Mouse (Mus musculus): ENCODE results near the gene Fam198b.

The Fam198b gene

DNA sequence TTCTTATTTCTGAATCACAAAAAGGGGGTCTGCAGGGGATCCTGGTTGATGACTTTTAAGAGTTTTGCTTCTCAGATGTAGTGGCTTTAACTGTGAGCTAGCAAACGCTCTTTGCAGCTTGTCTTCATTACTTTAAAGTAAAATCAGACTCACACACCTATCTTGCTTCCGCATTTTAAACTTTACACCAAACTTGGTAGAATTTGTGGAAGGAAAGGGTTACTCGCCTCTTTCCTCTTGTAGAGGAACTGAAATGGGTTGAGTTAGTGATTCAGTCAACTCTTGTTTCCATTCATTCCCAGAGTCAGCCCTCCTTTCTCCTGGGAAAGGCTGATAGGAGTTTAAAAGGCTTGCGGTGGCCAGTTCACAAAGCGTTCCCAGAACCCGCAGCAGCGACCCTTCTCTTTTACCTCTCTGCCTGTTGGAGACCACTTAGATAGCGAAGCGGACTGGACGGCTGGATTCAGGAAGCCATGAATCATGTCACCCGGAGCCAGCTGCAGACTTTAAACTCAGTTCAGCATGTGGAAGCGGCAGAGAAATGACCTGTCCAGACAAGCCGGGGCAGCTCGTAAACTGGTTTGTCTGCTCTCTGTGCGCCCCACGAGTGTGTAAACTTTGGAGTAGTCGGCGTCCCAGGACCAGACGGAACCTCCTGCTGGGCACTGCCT, 1.5 kb downstream of the Fam198b start:
- peak; percentile 63 to 66 for DNase-seq (ENCODE audit: low spot score in 2 of 2)

GRCm38 (mm10) chr3:79886357-79887091, 2.2 kb downstream of the Fam198b start:
- DNase-seq (ENCODE audit: low spot score in 2 of 2) = peak in 1 of 2 experiments; percentile 60

GRCm38 (mm10) chr3:79887161-79887855, 3.0 kb downstream of the Fam198b start:
- DNase-seq (ENCODE audit: low spot score in 2 of 2) = no peak

GRCm38 (mm10) chr3:79887966-79888365, 3.6 kb downstream of the Fam198b start:
- no peak for DNase-seq (ENCODE audit: low spot score in 2 of 2)

- DNase-seq (ENCODE audit: low spot score in 2 of 2) = no peak
These were observed 13.4 kb downstream of the Fam198b start for GRCm38 (mm10) chr3:79897534-79898370.

DNA sequence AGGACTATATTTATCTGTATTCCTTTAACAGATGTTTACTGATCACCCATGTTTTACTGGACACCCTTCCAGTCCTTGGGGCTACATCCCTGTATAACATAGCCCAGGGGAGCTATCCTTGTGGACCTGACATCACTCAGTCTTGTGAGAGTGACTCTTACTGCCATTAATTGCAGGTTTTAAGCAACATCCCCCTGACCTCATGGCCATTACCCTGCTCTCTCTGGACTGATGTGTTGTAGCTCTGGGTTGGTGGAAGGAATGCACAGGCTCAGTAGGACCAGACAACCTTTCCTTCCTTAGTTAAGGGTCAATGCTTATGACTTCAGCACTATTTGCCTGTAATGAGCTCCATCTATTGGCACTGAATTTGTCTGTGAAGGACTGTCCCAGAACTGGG, 14.2 kb downstream of the Fam198b start:
- no peak for DNase-seq (ENCODE audit: low spot score in 2 of 2)

GRCm38 (mm10) chr3:79899906-79900305, 15.6 kb downstream of the Fam198b start:
- DNase-seq (ENCODE audit: low spot score in 2 of 2) = no peak

- DNase-seq (ENCODE audit: low spot score in 2 of 2) = no peak
These were observed 16.2 kb downstream of the Fam198b start for GRCm38 (mm10) chr3:79900502-79900901.

DNA sequence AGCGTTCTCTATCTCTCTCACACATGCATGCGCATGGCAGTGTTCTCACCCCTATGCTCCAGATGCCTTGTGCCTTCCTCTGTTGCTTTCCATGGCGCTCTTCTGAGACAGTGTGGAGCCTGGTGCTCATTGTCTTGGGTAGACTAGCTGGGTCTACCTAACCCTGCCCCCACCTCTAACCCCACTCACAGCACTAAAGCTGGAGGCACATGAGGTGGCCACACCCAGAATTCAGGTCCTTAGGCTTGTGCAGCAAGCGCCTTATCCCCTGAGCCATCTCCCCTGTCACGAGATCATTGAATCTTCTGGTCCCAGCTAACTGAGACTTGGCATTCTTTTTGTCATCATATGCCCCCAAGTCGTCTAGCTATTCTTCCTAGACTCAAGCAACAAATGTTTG, 17.0 kb downstream of the Fam198b start:
- no peak for DNase-seq (ENCODE audit: low spot score in 2 of 2)

GRCm38 (mm10) chr3:79901734-79902133, 17.4 kb downstream of the Fam198b start:
- no peak for DNase-seq (ENCODE audit: low spot score in 2 of 2)

- no peak for DNase-seq (ENCODE audit: low spot score in 2 of 2)
These were observed 19.5 kb downstream of the Fam198b start for GRCm38 (mm10) chr3:79903803-79904202.

GRCm38 (mm10) chr3:79904238-79904757, 20.0 kb downstream of the Fam198b start:
- no peak for DNase-seq (ENCODE audit: low spot score in 2 of 2)

DNA sequence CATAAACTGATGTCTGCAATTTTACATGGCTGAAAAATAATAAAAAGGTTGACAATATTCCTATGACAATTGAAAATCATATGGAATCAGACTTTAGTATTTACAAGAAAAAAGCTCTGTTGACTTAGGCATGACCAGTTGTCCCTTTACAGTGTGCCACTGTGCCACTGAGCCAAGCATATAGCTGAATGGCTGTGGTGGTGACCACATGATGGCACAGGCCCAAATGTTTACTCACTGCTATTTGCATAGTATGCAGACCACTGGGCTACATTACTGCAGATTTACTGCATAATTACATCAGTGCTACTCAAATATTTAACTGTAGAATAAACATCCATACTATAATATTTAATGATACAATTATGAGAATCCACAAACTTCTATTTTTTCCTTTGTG, 21.1 kb downstream of the Fam198b start:
- no peak for DNase-seq (ENCODE audit: low spot score in 2 of 2)

DNA sequence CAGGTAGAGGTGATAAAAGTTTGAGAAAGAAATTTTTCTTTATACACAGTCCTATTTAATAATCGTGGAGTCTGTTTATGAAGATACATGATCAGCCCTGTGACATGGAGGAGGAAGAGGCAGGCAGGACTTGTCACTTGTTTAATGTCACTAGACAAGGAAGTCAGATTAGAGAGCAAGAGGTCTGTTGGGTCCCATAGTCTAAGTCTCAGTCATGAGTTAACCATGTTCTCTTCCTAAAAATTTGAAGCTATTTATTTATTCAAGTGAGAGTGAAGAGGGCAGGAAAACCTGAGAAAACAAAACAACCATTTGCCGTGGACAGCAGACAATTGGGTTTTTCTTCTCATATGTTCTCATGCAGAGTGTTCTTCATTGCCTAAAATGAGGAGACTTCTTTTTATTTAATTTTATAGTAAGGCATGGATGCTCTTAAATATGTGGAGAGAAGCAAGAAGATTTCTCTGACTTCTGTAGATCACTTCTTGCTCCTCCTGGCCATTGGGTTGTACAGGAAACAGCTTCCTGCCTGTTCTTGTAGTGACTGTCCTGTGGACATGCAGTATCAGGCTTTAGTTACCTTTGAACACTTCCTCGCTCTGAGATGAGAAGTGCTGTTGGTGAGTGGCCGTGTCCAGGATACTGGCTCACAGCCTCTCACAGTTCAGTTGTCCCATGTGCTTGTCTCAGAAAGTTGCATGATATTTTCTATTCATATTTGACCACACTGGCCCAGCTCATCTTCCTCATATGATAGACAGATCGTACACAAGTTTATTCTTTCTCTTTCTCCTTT, 22.1 kb downstream of the Fam198b start:
- no peak for DNase-seq (ENCODE audit: low spot score in 2 of 2)

GRCm38 (mm10) chr3:79907223-79907622, 22.9 kb downstream of the Fam198b start:
- DNase-seq (ENCODE audit: low spot score in 2 of 2) = no peak

- DNase-seq (ENCODE audit: low spot score in 2 of 2) = no peak
These were observed 26.2 kb downstream of the Fam198b start for GRCm38 (mm10) chr3:79910375-79911141.

DNA sequence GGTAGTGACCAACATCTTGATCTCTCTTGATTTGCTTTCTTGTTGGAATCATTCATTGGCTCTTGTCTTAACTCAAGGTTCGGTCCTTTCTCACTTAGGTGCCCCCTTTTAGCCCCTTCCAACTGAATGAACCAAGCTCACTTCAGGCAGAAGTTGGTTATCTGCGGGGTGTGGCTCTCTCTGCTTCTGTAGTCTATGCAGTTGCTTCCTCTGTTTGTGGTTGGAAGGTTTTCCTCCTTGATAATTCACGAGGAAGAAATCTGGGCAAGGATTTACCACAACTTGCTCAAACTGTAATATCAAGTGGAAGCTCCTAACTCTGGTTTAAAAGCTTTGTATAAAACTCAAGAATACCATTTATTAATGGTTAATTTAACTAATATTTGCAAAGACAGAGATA, 26.8 kb downstream of the Fam198b start:
- no peak for DNase-seq (ENCODE audit: low spot score in 2 of 2)

DNA sequence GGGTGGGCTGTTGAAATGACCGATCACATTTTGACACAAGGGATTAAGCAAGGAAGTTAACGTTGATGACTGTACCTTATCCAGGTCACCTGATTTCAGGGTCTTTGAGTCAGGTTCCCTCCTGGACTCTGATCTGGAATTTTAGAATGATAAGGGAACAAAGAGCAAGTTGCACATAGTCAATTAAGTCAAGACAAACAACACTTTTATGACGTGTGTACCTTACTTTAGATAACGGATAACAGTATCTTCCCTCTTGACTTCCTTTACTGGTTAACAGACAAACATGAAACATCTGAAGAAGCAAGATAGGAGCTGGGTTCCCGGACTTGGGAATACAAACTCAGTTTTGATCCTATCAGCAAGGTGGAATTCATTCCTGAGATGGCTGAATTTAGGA, 29.7 kb downstream of the Fam198b start:
- DNase-seq (ENCODE audit: low spot score in 2 of 2) = no peak

DNA sequence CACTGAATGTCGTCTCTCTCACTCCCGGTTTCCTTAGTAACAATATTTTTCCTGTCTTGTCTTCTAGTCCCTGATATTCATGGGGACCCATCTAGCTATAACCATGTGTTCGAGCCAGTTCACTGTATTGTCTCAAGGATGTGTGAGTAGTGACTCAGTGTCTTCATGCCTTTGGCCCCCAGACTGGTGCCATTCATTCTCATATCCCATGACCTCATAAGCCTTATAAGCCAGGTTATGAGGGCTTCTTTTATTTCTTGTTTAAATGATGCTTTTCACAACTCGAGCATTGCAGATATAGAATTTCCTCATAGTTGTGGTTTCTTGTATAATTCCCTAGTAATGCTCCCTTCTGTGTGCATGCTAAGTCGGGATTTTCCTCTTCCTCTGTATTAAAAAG, 31.9 kb downstream of the Fam198b start:
- DNase-seq (ENCODE audit: low spot score in 2 of 2) = no peak

DNA sequence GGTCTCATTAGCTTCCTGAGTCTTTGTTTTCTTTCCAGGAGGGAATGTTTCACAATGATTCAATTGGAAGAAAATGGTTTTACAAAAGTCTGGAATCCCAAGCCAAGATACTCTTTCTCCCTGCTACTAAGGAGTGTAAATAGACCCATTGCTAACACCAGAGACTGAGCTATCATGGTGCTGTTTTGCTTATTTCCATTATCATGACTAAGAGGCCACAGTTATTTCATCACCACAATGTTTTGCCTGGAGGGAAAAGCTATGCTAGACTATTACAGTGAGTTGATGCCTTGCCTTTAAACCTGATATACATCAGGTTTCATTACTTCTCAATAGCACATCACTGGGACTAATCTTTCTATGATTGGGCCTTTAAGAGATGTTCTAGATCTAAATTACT, 34.4 kb downstream of the Fam198b start:
- no peak for DNase-seq (ENCODE audit: low spot score in 2 of 2)

Data from urinary bladder, postnatal 4 days (tissue).